Mouse (Mus musculus) cerebellum, adult 2 months (tissue): ENCODE data around the gene Fcf1.

Experiments
- CTCF ChIP-seq: fragments of 200-500 bp; IDR thresholded peaks from 2 replicates; pipeline ENCODE4 v1.5.1; 2011; ENCODE audit warnings: low read depth, mild to moderate bottlenecking, control low read depth, low read length, moderate library complexity, borderline replicate concordance; ENCODE audit not compliant: insufficient read depth
- POLR2A ChIP-seq: fragments of 200-500 bp; IDR thresholded peaks from 2 replicates; pipeline ENCODE4 v1.6.1; 2011; ENCODE audit warnings: low read length, control low read depth, borderline replicate concordance; ENCODE audit not compliant: insufficient read depth

DNA sequence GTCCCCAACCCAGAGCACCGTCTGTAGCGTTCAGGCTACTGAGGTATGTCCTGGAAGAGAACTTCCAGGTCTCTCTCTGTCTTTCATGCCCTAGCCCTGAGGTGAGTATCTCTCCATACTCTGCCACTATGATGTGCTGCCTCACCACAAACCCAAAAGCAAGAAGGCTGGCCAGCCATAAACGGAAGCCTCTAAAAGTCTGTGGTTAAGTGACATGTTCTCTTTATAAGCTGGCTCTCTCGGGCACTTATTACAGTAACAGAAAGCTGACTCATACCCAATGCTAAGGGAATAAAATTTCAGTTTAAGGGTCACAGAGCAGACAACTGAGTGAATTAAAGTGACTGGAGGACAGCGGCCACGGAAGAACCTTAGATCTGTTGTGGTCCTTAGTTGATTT, 44.2 kb upstream of the Fcf1 start:
- TF ChIP-seq POLR2A = no peak
- TF ChIP-seq CTCF = no peak
